Mouse (Mus musculus) inflammation-experienced regulatory T-cells (primary cell): Measurements from ENCODE around the gene Erich3. TPM values are rescaled to one million over a fixed set of nuclear protein-coding genes. Genes with fewer than 3 reads are reported as not detected.

ENCODE experiments used
- polyA plus RNA-seq, 2 experiments: library from polyadenylated mRNA; unstranded; fragments of 100-300 nt; shearing (Covaris generic); gene quantifications; one replicate each; pipeline ENCODE4 v1.2.1; 2017

Erich3 gene
- polyA plus RNA-seq, result under 1 TPM; 0.24 to 0.92 TPM

DNA sequence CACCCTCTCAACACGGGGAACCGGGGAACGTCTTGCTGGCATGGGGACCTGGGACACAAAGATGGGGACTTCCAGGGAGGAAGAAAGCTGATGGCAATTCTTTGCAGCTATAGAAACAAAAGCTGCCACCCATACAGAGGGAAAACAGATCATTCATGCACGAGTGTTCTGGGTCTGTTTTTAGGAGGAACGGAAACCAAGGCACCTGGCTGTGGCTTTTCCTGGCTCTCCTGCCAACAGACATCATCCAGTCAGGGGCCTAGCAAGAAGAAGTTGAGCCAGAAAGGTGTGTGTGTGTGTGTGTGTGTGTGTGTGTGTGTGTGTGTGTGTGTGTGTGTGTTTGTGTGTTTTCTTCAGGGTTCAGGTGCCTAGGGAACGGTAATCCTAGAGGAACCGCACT lies at the start of gene Erich3:
Erich3 (plus strand) TSS at position 315 of the 400 bp plus-strand sequence.

Other genes with a start within 250 kb of the Erich3 start
- gene Cryz, start 67.1 kb upstream of the Erich3 start, polyA plus RNA-seq, result 1 to 10 TPM; 2.3 to 7.1 TPM
- 10 to 100 TPM in 1 of 2 experiments, 1 to 10 TPM in 1; 6.8 to 11.6 TPM for gene Tyw3, start 66.8 kb upstream of the Erich3 start, polyA plus RNA-seq